Mouse (Mus musculus): ENCODE measurements at regions not wholly inside any gene's neighbourhood (a gene's known extent, or its start where the extent isn't known, plus 50 kb on each side); places are given as distances from the start of the nearest gene placed in this dataset.

GRCm38 (mm10) chr3:143713183-143713582, 491.8 kb downstream of the Lmo4 start:
- Histone ChIP-seq H3K9me3 (ENCODE audit: low read length) (peaks cover 6% of the 10 kb centered on the region; the same call in 1 of the 2 replicates), H3K27me3 (ENCODE audit: insufficient read depth, low read length) (no peaks in the 10 kb centered on the region), H3K27ac (ENCODE audit: low read length) (no peak overlapping the region), H3K4me1 (ENCODE audit: insufficient read depth, low read length) (no peaks in the 10 kb centered on the region), H3K36me3 (ENCODE audit: insufficient read depth, low read length) (no peaks in the 10 kb centered on the region), H3K4me3 (ENCODE audit: low read length) (no peak overlapping the region), H3K4me2 (replicated peaks; ENCODE audit: low read depth, low read length) (no peak overlapping the region), H3K9ac (replicated peaks; ENCODE audit: low read length) (no peak overlapping the region)
- WGBS: 84% methylated on average over 2 of the region's 2 CpGs
- no peak for ATAC-seq (ENCODE audit: low FRiP score, low TSS enrichment)

DNA sequence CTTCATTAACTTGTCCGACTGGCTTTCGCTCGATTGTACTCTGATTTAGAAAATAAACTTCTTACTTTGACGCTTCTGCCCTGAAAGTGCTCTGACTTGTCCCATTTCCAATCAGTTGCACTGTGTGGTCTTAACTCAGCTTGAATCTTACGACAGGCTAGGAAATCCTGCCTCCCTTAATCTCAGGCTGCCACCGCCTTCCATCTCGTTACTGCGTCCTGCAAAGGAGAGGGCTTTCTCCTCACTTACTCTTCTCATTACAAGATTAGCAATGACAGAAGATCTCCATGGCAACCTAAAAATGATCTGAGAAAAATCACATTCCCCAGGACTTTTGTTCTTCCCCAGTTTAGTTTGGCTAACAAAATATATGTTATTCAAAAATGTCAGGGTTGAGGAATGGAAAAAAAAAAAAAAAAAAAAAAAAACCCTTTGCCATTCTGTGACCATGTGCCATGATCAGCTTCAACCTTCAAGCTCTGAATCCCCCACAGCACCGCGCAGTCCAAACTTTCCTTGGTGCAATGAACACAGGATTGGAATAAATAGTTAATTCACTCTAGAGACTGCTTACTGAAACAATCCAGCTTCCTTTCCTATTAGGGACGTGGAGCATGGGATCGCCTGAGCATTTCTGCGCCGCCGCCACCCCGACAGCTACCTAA, 494.1 kb downstream of the Lmo4 start:
- Histone ChIP-seq H3K4me3 (ENCODE audit: low read length) (no peak overlapping the region), H3K9me3 (ENCODE audit: low read length) (peaks cover 6% of the 10 kb centered on the region; the same call in 1 of the 2 replicates), H3K27ac (ENCODE audit: low read length) (no peak overlapping the region), H3K4me1 (ENCODE audit: insufficient read depth, low read length) (no peaks in the 10 kb centered on the region), H3K4me2 (replicated peaks; ENCODE audit: low read depth, low read length) (no peak overlapping the region), H3K9ac (replicated peaks; ENCODE audit: low read length) (no peak overlapping the region), H3K36me3 (ENCODE audit: insufficient read depth, low read length) (no peaks in the 10 kb centered on the region), H3K27me3 (ENCODE audit: insufficient read depth, low read length) (no peaks in the 10 kb centered on the region)
- WGBS: 73% methylated on average over 16 of the region's 16 CpGs
- ATAC-seq (ENCODE audit: low FRiP score, low TSS enrichment): no peak

GRCm38 (mm10) chr3:143706679-143707078, 498.3 kb downstream of the Lmo4 start:
- Histone ChIP-seq H3K4me1 (ENCODE audit: insufficient read depth, low read length) (no peaks in the 10 kb centered on the region), H3K4me2 (replicated peaks; ENCODE audit: low read depth, low read length) (no peak overlapping the region), H3K9ac (replicated peaks; ENCODE audit: low read length) (no peak overlapping the region), H3K27me3 (ENCODE audit: insufficient read depth, low read length) (no peaks in the 10 kb centered on the region), H3K27ac (ENCODE audit: low read length) (no peak overlapping the region), H3K4me3 (ENCODE audit: low read length) (no peak overlapping the region), H3K9me3 (ENCODE audit: low read length) (no peaks in the 10 kb centered on the region), H3K36me3 (ENCODE audit: insufficient read depth, low read length) (no peaks in the 10 kb centered on the region)
- ATAC-seq (ENCODE audit: low FRiP score, low TSS enrichment): no peak
- WGBS: 88% methylated on average over 1 of the region's 1 CpGs

DNA sequence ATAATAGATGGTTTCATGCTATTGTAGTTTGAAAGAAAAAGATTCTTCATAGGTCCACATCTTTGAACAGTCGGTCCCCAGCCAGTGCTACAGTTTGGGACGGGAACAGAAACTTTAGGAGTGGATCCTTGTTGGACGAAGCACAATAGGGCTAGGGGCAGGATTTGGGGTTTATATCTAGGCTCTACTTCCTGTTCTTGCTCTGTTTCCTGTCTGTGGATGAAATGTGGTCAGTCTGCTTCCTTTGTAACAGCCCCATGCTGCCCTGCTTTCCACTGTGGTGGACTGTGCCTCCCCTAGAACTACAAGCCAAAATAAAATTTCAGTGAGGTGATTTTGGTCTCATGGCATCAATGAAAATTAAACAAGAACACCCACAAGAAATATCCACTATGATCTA, 510.2 kb downstream of the Lmo4 start:
- no peaks in the 10 kb centered on the region for H3K4me1 ChIP-seq (ENCODE audit: insufficient read depth, low read length)
- no peak overlapping the region for H3K27ac ChIP-seq (ENCODE audit: low read length)
- no peak overlapping the region for H3K4me2 ChIP-seq (replicated peaks; ENCODE audit: low read depth, low read length)
- ATAC-seq (ENCODE audit: low FRiP score, low TSS enrichment): no peak
- no peaks in the 10 kb centered on the region for H3K27me3 ChIP-seq (ENCODE audit: insufficient read depth, low read length)
- H3K36me3 ChIP-seq (ENCODE audit: insufficient read depth, low read length): no peaks in the 10 kb centered on the region
- no peak overlapping the region for H3K9ac ChIP-seq (replicated peaks; ENCODE audit: low read length)
- 89% methylated on average over 3 of the region's 3 CpGs for WGBS
- H3K4me3 ChIP-seq (ENCODE audit: low read length): no peak overlapping the region
- H3K9me3 ChIP-seq (ENCODE audit: low read length): no peaks in the 10 kb centered on the region

- WGBS: 69% methylated on average over 2 of the region's 2 CpGs
- Histone ChIP-seq H3K4me1 (ENCODE audit: insufficient read depth, low read length) (no peaks in the 10 kb centered on the region), H3K4me3 (ENCODE audit: low read length) (no peak overlapping the region), H3K27ac (ENCODE audit: low read length) (no peak overlapping the region), H3K9me3 (ENCODE audit: low read length) (no peaks in the 10 kb centered on the region), H3K9ac (replicated peaks; ENCODE audit: low read length) (no peak overlapping the region), H3K36me3 (ENCODE audit: insufficient read depth, low read length) (no peaks in the 10 kb centered on the region), H3K27me3 (ENCODE audit: insufficient read depth, low read length) (no peaks in the 10 kb centered on the region), H3K4me2 (replicated peaks; ENCODE audit: low read depth, low read length) (no peak overlapping the region)
- no peak for ATAC-seq (ENCODE audit: low FRiP score, low TSS enrichment)
Observed at GRCm38 (mm10) chr3:143685742-143686141, 519.3 kb downstream of the Lmo4 start.

DNA sequence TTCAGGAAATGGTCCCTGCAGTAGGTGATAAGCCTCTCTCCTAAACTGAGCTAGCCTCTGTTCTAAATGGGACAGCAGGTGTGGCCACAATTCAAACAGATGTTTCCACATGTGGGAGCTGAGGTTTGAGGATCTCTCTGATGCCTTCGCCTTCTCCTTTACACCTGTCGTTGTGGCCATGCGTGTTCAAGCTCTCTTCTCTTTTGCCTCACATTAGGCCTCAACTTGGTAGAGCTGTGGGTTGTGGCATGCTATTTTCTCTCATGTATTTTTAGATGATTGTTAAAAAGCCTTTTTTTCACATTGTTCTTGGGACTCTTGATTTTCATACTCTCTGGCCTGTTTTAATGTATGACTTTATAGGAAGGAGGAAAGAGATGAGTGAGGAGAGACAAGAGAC, 526.8 kb downstream of the Lmo4 start:
- H3K4me3 ChIP-seq (ENCODE audit: low read length): no peak overlapping the region
- 95% methylated on average over 3 of the region's 3 CpGs for WGBS
- no peaks in the 10 kb centered on the region for H3K4me1 ChIP-seq (ENCODE audit: insufficient read depth, low read length)
- no peak overlapping the region for H3K4me2 ChIP-seq (replicated peaks; ENCODE audit: low read depth, low read length)
- no peak overlapping the region for H3K27ac ChIP-seq (ENCODE audit: low read length)
- H3K36me3 ChIP-seq (ENCODE audit: insufficient read depth, low read length): no peaks in the 10 kb centered on the region
- no peaks in the 10 kb centered on the region for H3K27me3 ChIP-seq (ENCODE audit: insufficient read depth, low read length)
- ATAC-seq (ENCODE audit: low FRiP score, low TSS enrichment): no peak
- no peak overlapping the region for H3K9ac ChIP-seq (replicated peaks; ENCODE audit: low read length)
- no peaks in the 10 kb centered on the region for H3K9me3 ChIP-seq (ENCODE audit: low read length)

DNA sequence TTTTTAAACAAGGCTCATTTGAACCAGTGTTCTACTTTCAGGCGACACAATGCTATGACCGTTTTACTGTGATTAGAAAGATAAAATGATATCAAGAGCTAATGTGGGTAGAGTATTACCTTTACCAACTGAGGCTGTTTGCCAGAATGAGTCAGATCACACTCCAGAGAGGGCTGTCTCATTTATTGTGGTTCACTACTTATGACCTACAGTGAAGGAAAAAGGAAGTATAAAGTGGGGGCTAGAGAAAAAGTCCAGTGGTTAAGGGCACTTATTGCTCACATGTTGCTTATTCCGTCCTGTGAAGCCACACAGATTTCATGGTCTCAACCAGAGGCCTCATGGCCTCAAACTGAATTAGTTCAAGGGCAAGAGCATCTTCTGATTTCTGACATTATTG, 530.2 kb downstream of the Lmo4 start:
- Histone ChIP-seq H3K36me3 (ENCODE audit: insufficient read depth, low read length) (no peaks in the 10 kb centered on the region), H3K4me3 (ENCODE audit: low read length) (no peak overlapping the region), H3K4me1 (ENCODE audit: insufficient read depth, low read length) (no peaks in the 10 kb centered on the region), H3K4me2 (replicated peaks; ENCODE audit: low read depth, low read length) (no peak overlapping the region), H3K9ac (replicated peaks; ENCODE audit: low read length) (no peak overlapping the region), H3K27me3 (ENCODE audit: insufficient read depth, low read length) (no peaks in the 10 kb centered on the region), H3K9me3 (ENCODE audit: low read length) (no peaks in the 10 kb centered on the region), H3K27ac (ENCODE audit: low read length) (no peak overlapping the region)
- WGBS: 89% methylated on average over 3 of the region's 3 CpGs
- ATAC-seq (ENCODE audit: low FRiP score, low TSS enrichment): no peak

GRCm38 (mm10) chr3:143674446-143674845, 530.6 kb downstream of the Lmo4 start:
- Histone ChIP-seq H3K27ac (ENCODE audit: low read length) (no peak overlapping the region), H3K9ac (replicated peaks; ENCODE audit: low read length) (no peak overlapping the region), H3K36me3 (ENCODE audit: insufficient read depth, low read length) (no peaks in the 10 kb centered on the region), H3K4me2 (replicated peaks; ENCODE audit: low read depth, low read length) (no peak overlapping the region), H3K4me3 (ENCODE audit: low read length) (no peak overlapping the region), H3K4me1 (ENCODE audit: insufficient read depth, low read length) (no peaks in the 10 kb centered on the region), H3K27me3 (ENCODE audit: insufficient read depth, low read length) (no peaks in the 10 kb centered on the region), H3K9me3 (ENCODE audit: low read length) (no peaks in the 10 kb centered on the region)
- WGBS: 89% methylated on average over 7 of the region's 7 CpGs
- no peak for ATAC-seq (ENCODE audit: low FRiP score, low TSS enrichment)

DNA sequence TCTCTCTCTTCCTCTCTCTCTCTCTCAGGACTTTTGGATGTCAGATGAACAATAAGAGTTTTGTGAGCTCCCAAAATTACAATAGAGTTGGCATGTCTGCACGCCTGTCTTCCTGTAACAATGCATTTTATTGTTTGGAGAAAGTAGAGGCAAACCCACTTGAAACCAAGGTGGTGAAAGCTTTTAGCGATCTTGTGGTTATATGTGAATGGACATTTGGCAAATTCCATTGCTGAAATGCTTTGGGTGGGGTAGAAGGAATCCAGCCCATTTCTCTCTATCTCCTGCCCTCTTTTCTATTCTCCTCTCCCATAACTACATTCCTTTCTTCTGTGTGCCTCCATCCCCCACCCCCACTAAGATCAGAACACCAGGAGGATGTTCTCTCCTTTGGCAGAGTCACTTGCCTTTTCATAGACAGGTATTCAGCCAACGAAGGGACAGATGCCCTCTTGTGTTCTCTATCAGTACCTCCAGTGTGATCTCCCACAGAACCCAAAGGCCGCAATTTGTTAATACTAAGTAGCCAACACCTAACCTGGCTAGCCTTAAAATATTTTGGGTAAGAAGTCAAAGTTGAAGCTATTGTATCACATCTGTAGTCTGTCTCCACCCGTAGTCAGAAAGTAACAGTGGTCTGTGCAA, 542.9 kb downstream of the Lmo4 start:
- Histone ChIP-seq H3K4me1 (ENCODE audit: insufficient read depth, low read length) (no peaks in the 10 kb centered on the region), H3K27me3 (ENCODE audit: insufficient read depth, low read length) (no peaks in the 10 kb centered on the region), H3K4me3 (ENCODE audit: low read length) (no peak overlapping the region), H3K36me3 (ENCODE audit: insufficient read depth, low read length) (no peaks in the 10 kb centered on the region), H3K27ac (ENCODE audit: low read length) (no peak overlapping the region), H3K9me3 (ENCODE audit: low read length) (no peaks in the 10 kb centered on the region), H3K9ac (replicated peaks; ENCODE audit: low read length) (no peak overlapping the region), H3K4me2 (replicated peaks; ENCODE audit: low read depth, low read length) (no peak overlapping the region)
- WGBS: 89% methylated on average over 5 of the region's 5 CpGs
- no peak for ATAC-seq (ENCODE audit: low FRiP score, low TSS enrichment)

DNA sequence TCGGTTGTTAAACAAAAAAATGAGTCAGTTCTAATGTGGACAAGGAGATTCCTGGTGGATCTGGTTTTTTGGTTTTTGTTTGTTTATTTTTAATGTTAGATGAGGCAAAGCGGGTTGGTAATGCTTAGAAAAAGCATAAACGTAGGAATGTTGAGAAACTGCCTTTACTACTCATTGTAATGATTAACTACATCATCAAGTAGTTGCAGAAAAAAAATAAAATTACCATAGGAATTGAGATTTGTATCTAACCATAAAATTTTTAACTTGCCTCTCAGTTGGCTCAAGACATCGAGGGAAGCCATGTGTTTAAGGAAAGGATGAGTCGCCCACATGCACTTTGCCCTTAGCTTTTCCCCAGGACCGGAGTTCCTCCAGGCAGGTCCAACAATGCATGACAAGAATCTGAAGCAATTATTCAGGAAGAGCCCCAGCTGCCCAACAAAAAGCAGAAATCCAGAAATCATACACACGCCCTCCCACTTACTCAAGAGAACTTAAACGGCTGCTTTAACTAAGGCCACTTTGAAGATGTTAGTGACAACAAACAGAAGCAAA, 545.5 kb downstream of the Lmo4 start:
- no peaks in the 10 kb centered on the region for H3K36me3 ChIP-seq (ENCODE audit: insufficient read depth, low read length)
- H3K9ac ChIP-seq (replicated peaks; ENCODE audit: low read length): no peak overlapping the region
- 37% methylated on average over 8 of the region's 8 CpGs for WGBS
- H3K27me3 ChIP-seq (ENCODE audit: insufficient read depth, low read length): no peaks in the 10 kb centered on the region
- H3K4me1 ChIP-seq (ENCODE audit: insufficient read depth, low read length): no peaks in the 10 kb centered on the region
- no peak overlapping the region for H3K4me3 ChIP-seq (ENCODE audit: low read length)
- H3K27ac ChIP-seq (ENCODE audit: low read length): no peak overlapping the region
- ATAC-seq (ENCODE audit: low FRiP score, low TSS enrichment): peak; percentile 80; the same call in 1 of the 2 replicates
- no peaks in the 10 kb centered on the region for H3K9me3 ChIP-seq (ENCODE audit: low read length)
- no peak overlapping the region for H3K4me2 ChIP-seq (replicated peaks; ENCODE audit: low read depth, low read length)
